Mouse (Mus musculus) ES-E14 (cell line): ENCODE results near the gene Ephb1.

Experiments
- CHD2 ChIP-seq: IDR thresholded peaks from 2 replicates; pipeline ENCODE4 v1.6.1; 2014; ENCODE audit warnings: mild to moderate bottlenecking, low read depth, low read length, inconsistent platforms
- HCFC1 ChIP-seq: IDR thresholded peaks from 2 replicates; pipeline ENCODE4 v1.6.1; 2012; ENCODE audit warnings: low read length, inconsistent platforms, borderline replicate concordance; ENCODE audit not compliant: insufficient read depth
- MAFK ChIP-seq: IDR thresholded peaks from 2 replicates; pipeline ENCODE4 v1.6.1; 2014; ENCODE audit warnings: mild to moderate bottlenecking, low read depth, low read length, inconsistent platforms; ENCODE audit not compliant: insufficient read depth
- ZC3H11A ChIP-seq: IDR thresholded peaks from 2 replicates; pipeline ENCODE4 v1.6.1; 2012; ENCODE audit warnings: low read depth, mild to moderate bottlenecking, inconsistent platforms, low read length, borderline replicate concordance
- ZNF384 ChIP-seq: IDR thresholded peaks from 2 replicates; pipeline ENCODE4 v1.6.1; 2012; ENCODE audit warnings: low read depth, low read length, inconsistent platforms

- no peak for TF ChIP-seq MAFK
- TF ChIP-seq ZNF384, result no peak
- TF ChIP-seq CHD2, result no peak
- TF ChIP-seq HCFC1, result no peak
- TF ChIP-seq ZC3H11A, result no peak
These were observed 479.2 kb downstream of the Ephb1 start for GRCm38 (mm10) chr9:101875306-101875705.
